Mouse (Mus musculus) CD4-positive, CD25-positive, alpha-beta regulatory T cell, adult 4 months (primary cell): ENCODE measurements at regions not wholly inside any gene's neighbourhood (a gene's known extent, or its start where the extent isn't known, plus 50 kb on each side); places are given as distances from the start of the nearest gene placed in this dataset.

Source experiments
- ATAC-seq: one replicate; pipeline ENCODE4 v1.8.0; 2017

DNA sequence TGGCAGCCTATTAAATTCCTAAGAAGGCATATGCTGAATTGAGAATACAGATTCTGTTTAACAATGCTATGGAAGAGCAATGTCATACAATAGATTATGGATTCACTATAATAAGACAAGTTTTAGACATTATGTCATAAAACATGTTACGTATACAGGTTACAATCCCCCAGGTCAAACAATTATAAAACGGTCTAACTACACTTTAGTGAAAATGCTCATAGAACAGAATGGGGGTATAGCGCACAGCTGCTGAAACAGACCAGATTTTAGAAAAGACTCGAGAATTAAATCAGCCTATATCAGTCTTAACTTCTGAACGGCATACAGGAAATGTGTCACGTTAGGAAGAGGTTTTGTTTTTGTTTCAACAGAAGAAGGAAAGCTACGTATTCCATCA lies 660.5 kb upstream of the Sel1l start:
- ATAC-seq = no peak

GRCm38 (mm10) chr12:92508796-92509489 lies 660.0 kb upstream of the Sel1l start:
- no peak for ATAC-seq

DNA sequence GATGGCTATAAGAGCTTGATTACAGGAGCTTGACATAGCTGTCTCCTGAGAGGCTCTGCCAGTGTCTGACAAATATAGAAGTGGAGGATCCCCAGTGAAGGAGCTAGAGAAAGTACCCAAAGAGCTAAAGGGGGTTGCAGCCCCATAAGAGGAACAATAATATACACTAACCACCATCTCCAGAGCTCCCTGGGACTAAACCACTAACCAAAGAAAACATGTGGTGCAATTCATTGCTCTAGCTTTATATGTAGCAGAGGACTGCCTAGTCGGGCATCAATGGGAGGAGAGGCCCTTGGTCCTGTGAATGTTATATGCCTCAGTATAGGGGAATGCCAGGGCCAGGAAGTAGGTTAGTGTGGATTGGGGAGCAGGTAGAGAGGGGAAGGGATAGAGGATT lies 635.0 kb upstream of the Sel1l start:
- ATAC-seq = no peak

DNA sequence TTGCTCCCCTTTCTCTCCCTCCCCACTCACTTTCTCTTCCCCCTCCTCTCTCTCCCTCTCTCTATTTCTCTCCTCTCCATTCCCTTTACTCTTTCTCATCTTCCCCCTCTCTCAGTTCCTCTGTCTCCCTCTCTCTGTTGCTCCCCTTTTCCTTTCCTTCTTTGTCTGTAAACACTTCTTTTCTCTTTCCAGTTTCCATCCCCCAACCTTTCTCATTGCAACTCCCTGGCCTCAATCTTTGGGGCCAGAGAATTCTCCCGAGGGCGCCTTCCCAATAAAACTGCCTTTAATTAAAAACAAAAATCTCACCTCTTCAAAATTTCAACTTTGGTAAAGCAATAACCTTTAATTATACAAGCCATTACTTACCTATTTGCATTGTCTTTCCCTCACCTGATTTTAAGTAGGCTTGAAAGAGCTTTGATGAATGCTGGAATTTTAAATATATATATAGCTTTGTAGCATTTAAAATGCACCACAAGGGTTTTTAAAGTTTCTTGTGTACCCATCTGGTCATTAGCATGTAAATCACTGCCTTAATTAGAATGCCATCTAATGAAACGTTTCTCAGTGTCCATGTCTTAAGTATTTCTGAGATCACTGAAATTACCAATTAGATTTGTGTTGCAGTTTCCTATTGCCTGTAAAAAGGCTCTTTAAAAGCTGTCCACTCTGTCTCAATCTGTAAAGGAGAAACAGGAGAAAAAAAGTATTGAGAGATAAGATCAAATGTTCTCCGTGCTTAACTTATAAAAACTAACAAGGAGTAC lies 625.5 kb upstream of the Sel1l start:
- no peak for ATAC-seq

DNA sequence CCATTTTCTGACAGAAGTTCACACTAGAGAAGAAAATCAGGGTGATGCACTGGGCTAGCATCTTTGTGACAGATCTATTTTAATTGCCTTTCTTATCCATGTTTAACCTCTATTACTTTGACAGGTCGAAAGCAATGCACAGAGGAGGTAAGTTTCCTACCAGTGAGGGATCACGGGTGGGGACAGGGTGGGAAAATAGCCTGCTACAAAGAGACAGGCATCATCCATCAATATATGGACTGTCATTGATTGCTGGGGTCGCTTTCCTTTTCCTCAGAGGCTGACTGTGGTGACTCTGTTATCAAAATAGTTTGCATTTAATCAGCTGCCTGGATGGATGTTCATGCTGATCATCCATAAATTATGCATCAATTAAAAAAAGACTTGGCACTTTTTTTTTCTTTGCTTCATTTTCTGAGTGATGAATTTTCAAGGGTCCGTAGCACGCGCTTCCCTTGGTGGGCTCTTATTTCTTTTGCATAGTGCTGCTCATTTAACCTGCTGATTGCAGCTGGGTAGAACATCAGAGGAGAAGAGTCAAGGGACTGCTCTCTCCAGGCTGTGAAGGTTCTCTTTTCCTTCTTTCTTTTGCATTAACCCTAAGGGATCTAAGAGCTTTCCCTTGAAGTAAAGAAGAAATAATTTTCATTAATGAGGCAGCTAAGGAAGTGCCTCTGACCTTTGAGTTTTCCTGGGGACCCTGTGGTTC lies 602.3 kb upstream of the Sel1l start:
- no peak for ATAC-seq

DNA sequence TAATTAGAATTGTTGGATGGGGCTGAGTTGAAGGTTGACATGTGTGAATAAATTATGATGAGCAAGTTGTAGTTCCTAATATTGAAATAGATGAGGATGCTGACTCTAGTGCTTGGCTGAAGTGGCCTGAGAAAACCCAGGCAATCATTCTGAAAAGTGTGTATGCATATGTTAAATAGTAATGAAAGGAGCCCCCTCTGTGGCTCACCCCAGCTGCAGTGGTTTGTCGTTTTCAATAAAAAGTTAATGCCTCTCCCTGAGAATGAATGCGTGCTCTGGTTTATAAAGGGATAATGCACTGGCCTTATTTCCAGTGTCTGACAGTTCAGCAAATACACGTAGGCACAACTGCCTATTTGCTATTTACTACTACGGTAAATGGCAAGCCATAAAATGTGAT lies 569.5 kb upstream of the Sel1l start:
- ATAC-seq = no peak

DNA sequence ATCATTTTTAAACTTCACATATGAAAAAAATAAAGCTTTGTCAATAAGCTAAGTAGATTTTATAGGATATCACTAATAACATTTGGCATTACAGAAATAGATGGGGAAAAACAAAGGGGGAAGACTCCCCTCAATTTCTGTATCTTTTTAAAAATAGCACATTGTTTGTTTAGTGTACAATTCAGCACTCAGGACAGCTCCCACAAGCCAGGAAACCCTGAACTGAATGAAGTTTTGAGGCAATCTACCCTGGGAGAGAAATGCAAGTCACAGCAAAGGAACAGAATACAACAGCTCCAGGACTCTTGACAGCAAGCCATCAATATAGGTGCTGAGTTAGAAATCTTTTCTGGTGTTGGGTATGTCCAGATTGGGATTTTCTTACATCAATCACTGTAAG lies 556.5 kb upstream of the Sel1l start:
- no peak for ATAC-seq

GRCm38 (mm10) chr12:92400987-92401386 lies 552.0 kb upstream of the Sel1l start:
- ATAC-seq = no peak

DNA sequence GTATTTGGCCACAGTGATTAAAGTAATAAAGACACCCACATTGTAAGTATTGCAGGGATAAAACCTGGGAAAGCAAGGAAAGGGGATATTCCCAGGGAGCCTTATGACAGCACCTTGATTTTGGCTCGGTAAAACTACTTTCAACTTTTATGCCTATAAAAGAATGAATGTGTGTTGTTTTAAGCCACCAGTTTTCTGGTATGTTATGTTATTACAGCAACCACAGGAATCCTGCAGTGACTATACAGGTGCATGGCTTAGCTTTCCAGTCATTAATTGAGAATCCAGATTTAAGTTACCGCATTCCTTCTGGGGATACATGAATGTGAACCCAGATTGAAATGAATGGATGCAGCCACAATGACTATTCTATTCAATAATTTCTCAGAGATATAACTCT lies 537.2 kb upstream of the Sel1l start:
- ATAC-seq = no peak

DNA sequence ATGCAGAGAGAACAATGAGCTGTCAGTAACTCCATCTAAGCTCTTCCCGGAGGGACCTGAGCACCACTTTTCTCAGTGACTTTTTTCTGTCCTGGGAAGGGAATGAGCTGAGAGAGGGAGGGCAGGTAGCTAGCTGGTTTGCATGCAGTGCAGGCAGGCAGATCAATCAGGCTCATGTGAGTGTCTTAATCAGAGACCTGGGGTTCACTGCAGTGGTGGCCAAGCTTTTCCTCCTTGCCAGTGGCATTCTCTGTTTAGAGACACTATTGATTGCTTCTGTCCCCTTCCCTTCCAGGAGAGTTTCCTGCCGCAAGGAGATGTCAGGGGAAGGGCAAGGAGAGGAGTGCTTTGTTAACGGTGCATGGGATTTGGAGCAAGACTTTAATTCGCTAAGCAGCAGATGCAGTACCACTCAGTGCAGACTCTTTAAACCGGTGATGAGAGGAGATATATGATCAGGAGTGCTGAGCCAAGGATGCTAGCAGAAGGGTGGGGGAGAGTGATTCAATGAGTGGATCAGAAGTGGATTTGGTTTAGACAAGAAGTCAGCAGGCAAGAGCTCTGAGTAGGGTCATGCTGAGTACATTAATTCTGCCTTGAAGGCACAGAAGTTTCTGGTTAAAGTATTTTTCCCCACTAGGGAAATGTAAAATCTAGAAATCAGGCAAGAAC lies 535.4 kb upstream of the Sel1l start:
- no peak for ATAC-seq

DNA sequence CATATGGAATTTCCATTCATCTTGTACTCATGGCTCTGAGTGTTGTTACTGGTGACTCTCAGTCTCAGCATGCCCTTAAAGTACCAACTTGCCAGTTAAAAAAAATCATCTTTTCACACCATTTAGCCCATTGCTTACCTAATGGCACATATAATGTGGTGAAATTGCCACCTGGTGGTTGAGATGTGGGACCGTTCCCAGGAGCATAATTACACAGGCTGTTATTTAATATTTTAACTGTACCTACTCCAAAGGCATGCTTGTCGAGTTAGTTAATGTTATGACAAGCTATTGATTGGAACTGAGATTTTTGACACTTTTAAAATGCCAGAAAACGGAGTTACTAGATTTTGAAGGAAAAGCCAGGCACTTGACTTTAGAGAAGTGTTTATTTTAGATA lies 530.2 kb upstream of the Sel1l start:
- ATAC-seq = no peak

GRCm38 (mm10) chr12:92365926-92366325 lies 517.0 kb upstream of the Sel1l start:
- ATAC-seq = no peak

- ATAC-seq = no peak
Observed at GRCm38 (mm10) chr12:92353386-92354257, 504.7 kb upstream of the Sel1l start.

GRCm38 (mm10) chr12:92318241-92318640 lies 469.3 kb upstream of the Sel1l start:
- no peak for ATAC-seq

- ATAC-seq = no peak
Observed at GRCm38 (mm10) chr12:92317609-92318008, 468.7 kb upstream of the Sel1l start.

- no peak for ATAC-seq
Observed at GRCm38 (mm10) chr12:92316285-92316684, 467.3 kb upstream of the Sel1l start.

DNA sequence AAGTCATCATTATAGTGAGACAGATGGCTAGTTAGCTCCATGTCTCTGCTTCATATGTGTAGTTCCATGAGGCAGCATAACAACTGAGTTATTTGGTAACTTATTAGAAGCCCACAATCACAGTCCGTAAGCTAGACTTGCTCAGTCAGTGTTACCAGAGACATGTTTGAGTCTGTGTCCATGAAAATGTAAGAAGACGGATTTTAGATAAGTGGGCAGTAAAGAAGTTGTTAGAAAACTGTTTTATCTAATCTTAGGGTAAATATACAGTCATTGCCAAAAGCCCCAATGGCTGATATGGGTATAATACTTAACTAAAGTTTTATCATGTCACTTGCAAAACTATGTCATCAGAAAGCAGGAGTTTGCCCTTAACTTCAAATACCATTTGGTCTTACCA lies 466.9 kb upstream of the Sel1l start:
- ATAC-seq = no peak

GRCm38 (mm10) chr12:92302951-92303591 lies 454.1 kb upstream of the Sel1l start:
- ATAC-seq = peak; percentile 92

GRCm38 (mm10) chr12:92294887-92295286 lies 445.9 kb upstream of the Sel1l start:
- no peak for ATAC-seq

GRCm38 (mm10) chr12:92293341-92293720 lies 444.4 kb upstream of the Sel1l start:
- no peak for ATAC-seq

DNA sequence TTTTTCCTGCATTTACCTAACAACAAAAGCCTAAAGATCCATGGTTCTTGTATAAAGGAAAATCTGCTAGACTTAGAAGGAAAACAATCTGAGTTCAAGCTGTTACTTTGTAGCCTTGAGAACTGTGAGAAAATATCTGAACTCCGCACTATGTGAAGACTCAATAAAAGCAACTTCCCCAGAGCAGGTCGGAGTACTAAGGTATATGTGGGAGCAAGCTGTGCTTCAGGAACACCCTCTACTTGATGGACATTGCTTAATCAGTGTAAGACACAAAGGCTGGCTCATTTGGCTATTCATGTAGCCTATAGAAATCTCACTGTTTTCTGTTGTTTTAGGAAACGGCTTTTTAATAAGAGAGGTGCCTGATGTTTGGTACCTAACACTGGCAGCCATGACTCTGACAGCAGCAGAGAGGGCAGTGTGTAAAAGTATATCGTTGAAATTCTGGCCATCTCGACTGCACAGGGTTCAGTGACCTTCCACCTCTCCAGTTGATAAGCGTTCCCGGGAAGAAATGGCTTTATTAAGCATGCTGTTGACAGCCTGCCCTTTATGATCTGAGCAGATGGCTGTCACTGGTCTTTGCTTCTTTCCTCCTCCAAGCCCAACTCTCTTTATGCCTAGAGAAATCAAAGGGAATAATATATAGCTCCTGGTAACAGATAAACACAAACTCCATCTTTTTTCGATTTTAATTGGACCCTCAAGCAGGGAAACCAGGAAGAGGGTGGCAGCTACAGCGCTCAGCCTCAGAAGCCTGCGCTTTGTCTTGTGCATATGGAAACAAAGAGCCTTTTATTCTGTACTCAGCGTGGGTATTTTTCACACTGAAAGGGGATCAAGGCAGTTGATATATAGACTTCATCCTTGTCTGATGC lies 443.7 kb upstream of the Sel1l start:
- ATAC-seq = no peak
